ENCODE assay signal across 8 mouse cellular contexts in the genomic region with DNA sequence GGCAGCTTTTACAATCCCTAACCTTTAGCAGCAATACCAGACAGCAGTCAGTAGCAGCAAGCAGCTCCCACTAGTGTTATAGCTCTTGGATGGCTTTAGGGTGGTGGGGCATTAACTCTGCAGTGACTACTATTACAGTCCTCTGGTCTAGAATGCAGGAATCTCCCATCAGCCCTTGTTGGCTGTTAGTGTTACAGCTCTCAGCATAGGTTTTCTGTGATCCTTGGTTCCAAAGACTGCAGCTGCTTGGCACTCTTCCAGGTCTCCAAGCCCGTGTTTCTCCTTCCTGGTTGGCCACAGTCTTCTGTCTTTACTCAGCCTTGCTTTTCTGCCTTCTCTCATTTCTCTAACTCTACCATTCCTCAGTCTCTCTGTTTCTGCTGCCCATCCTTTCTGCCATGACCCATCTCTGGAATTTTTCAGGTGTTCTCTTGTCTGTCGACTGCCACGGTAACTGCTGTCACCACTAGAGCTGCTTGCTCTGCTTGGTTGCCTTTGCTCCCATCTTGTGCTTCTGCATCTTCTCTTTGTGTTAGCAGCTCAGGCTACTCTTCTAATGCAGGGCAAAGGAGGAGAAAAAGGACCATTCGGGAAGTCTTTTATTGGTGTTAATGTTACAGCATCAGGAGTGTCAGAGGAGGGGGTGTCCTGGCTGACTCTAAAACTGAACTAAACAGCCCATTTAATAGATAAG. TPM values are rescaled to one million over a fixed set of nuclear protein-coding genes. Genes with fewer than 3 reads are reported as not detected.
DNase-seq lines count a peak whose midpoint lies in the region; ATAC-seq and TF ChIP-seq lines count a peak whose summit lies in the region.

No protein-coding gene starts in this region.

- peak overlapping the region; percentile 65 for H3K27ac ChIP-seq in lung, embryonic 15.5 days
- H3K27ac ChIP-seq in embryonic facial prominence, embryonic 14.5 days (replicated peaks; ENCODE audit: low read depth, low read length), result 0 out of 2 replicates have a peak overlapping the region, but pooled peaks have one; percentile 0
- H3K27ac ChIP-seq in heart, embryonic 16.5 days (ENCODE audit: low read length), result peak overlapping the region; percentile 58; the same call in 1 of the 2 replicates
- no peak overlapping the region for H3K27ac ChIP-seq in limb, embryonic 12.5 days
- H3K27ac ChIP-seq in left cerebral cortex, adult 2 months, result no peak overlapping the region

- no peaks in the 10 kb centered on the region for H3K36me3 ChIP-seq in lung, embryonic 15.5 days
- no peaks in the 10 kb centered on the region for H3K36me3 ChIP-seq in embryonic facial prominence, embryonic 14.5 days (ENCODE audit: control insufficient read depth, insufficient read depth, low read length)
- H3K36me3 ChIP-seq in heart, embryonic 16.5 days (ENCODE audit: control insufficient read depth, insufficient read depth), result no peaks in the 10 kb centered on the region
- no peaks in the 10 kb centered on the region for H3K36me3 ChIP-seq in limb, embryonic 12.5 days

- no peaks in the 10 kb centered on the region for H3K9me3 ChIP-seq in lung, embryonic 15.5 days
- H3K9me3 ChIP-seq in embryonic facial prominence, embryonic 14.5 days (ENCODE audit: control insufficient read depth, low read length), result no peaks in the 10 kb centered on the region
- H3K9me3 ChIP-seq in heart, embryonic 16.5 days (replicated peaks; ENCODE audit: control insufficient read depth, low read length), result no peaks in the 10 kb centered on the region
- H3K9me3 ChIP-seq in limb, embryonic 12.5 days, result no peaks in the 10 kb centered on the region

- H3K4me3 ChIP-seq in lung, embryonic 15.5 days, result no peak overlapping the region
- no peak overlapping the region for H3K4me3 ChIP-seq in embryonic facial prominence, embryonic 14.5 days (ENCODE audit: low read depth, low read length)
- no peak overlapping the region for H3K4me3 ChIP-seq in heart, embryonic 16.5 days (ENCODE audit: low read length)
- H3K4me3 ChIP-seq in limb, embryonic 12.5 days (replicated peaks), result no peak overlapping the region
- H3K4me3 ChIP-seq in left cerebral cortex, adult 2 months, result no peak overlapping the region

- no peak for TF ChIP-seq CTCF in left cerebral cortex, adult 2 months (IDR thresholded peaks at IDR 0.05)

- peak; percentile 84 for ATAC-seq in lung, embryonic 15.5 days (ENCODE audit: borderline replicate concordance, extremely low read depth, low FRiP score, low TSS enrichment)
- peak; percentile 92 for ATAC-seq in embryonic facial prominence, embryonic 14.5 days (ENCODE audit: low read depth)
- ATAC-seq in heart, embryonic 16.5 days (replicated peaks; ENCODE audit: extremely low read depth, insufficient read depth, low FRiP score), result 0 out of 2 replicates have a peak, but pooled peaks have one; percentile 28
- ATAC-seq in limb, embryonic 12.5 days (ENCODE audit: insufficient number of reproducible peaks, insufficient read depth, low FRiP score, low TSS enrichment, low read depth), result peak; percentile 85; the same call in 1 of the 2 replicates

- H3K9ac ChIP-seq in lung, embryonic 15.5 days, result no peak overlapping the region
- H3K9ac ChIP-seq in embryonic facial prominence, embryonic 14.5 days (ENCODE audit: low read depth, low read length), result no peak overlapping the region
- no peak overlapping the region for H3K9ac ChIP-seq in heart, embryonic 16.5 days (ENCODE audit: low read length)
- H3K9ac ChIP-seq in limb, embryonic 12.5 days (replicated peaks), result no peak overlapping the region

- intact Hi-C loops in left cerebral cortex, adult 2 months (cut with DNase I), result no loop called here

- no peak for DNase-seq in lung, postnatal 25 days (ENCODE audit: low spot score)
- DNase-seq in embryonic facial prominence, embryonic 14.5 days (ENCODE audit: low spot score), result peak; percentile 89
- no peak for DNase-seq in thymus, postnatal 4 days
- no peak for DNase-seq in left cerebral cortex, adult 2 months (ENCODE audit: extremely low spot score in 1 of 2, low spot score in 2 of 2)
- DNase-seq in right cerebral cortex, postnatal 36 days (ENCODE audit: low spot score in 2 of 2), result no peak

- WGBS in lung, embryonic 15.5 days, result 49% methylated on average over 4 of the region's 4 CpGs
- WGBS in embryonic facial prominence, embryonic 14.5 days, result 59% methylated on average over 4 of the region's 4 CpGs
- 41% methylated on average over 4 of the region's 4 CpGs for WGBS in heart, embryonic 16.5 days
- WGBS in limb, embryonic 12.5 days, result 61% methylated on average over 4 of the region's 4 CpGs

- no peak overlapping the region for H3K4me2 ChIP-seq in lung, embryonic 15.5 days
- no peak overlapping the region for H3K4me2 ChIP-seq in embryonic facial prominence, embryonic 14.5 days (ENCODE audit: low read depth, low read length)
- H3K4me2 ChIP-seq in heart, embryonic 16.5 days (ENCODE audit: low read depth, low read length), result peak overlapping the region; percentile 33
- no peak overlapping the region for H3K4me2 ChIP-seq in limb, embryonic 12.5 days

- H3K4me1 ChIP-seq in lung, embryonic 15.5 days, result peaks cover 18% of the 10 kb centered on the region
- 0 out of 2 replicates have a peak, but pooled peaks cover 7% of the 10 kb centered on the region for H3K4me1 ChIP-seq in embryonic facial prominence, embryonic 14.5 days (ENCODE audit: control insufficient read depth, insufficient read depth, low read length)
- peaks cover 10% of the 10 kb centered on the region for H3K4me1 ChIP-seq in heart, embryonic 16.5 days (ENCODE audit: control insufficient read depth, insufficient read depth, low read length)
- peaks cover 11% of the 10 kb centered on the region for H3K4me1 ChIP-seq in limb, embryonic 12.5 days (replicated peaks)

- H3K27me3 ChIP-seq in lung, embryonic 15.5 days, result no peaks in the 10 kb centered on the region
- no peaks in the 10 kb centered on the region for H3K27me3 ChIP-seq in embryonic facial prominence, embryonic 14.5 days (replicated peaks; ENCODE audit: control insufficient read depth, insufficient read depth, low read length)
- no peaks in the 10 kb centered on the region for H3K27me3 ChIP-seq in heart, embryonic 16.5 days (ENCODE audit: control insufficient read depth, insufficient read depth, low read length)
- no peaks in the 10 kb centered on the region for H3K27me3 ChIP-seq in limb, embryonic 12.5 days

RNA-seq across cellular contexts. Expression of a gene that starts 14.5 kb away (rescaled TPM):
- polyA plus RNA-seq in lung, embryonic 15.5 days (2015; fragmentation: Nextera tagmentation; extraction: Ambion mirVana), result 0.95 and 1.0 TPM in 2 replicates
- 0.17 and 0.24 TPM in 2 replicates for polyA plus RNA-seq in embryonic facial prominence, embryonic 14.5 days (2014; fragmentation: Nextera tagmentation; extraction: Ambion mirVana)
- polyA plus RNA-seq in heart, embryonic 16.5 days (2015; fragmentation: Nextera tagmentation; extraction: Ambion mirVana), result 0.39 and 0.45 TPM in 2 replicates
- polyA plus RNA-seq in limb, embryonic 12.5 days (2016; fragmentation: Nextera tagmentation; extraction: Ambion mirVana), result 0.10 TPM in 1 of 2 replicates, not detected in the other
- not detected for total RNA-seq in left cerebral cortex, adult 2 months (2021)

RNA-seq across cellular contexts. Expression of a gene that starts 26.1 kb away (rescaled TPM):
- polyA plus RNA-seq in lung, embryonic 15.5 days (2015; fragmentation: Nextera tagmentation; extraction: Ambion mirVana), result 2.6 and 4.6 TPM in 2 replicates
- polyA plus RNA-seq in embryonic facial prominence, embryonic 14.5 days (2014; fragmentation: Nextera tagmentation; extraction: Ambion mirVana), result 1.6 and 2.2 TPM in 2 replicates
- 3.9 and 4.7 TPM in 2 replicates for polyA plus RNA-seq in heart, embryonic 16.5 days (2015; fragmentation: Nextera tagmentation; extraction: Ambion mirVana)
- polyA plus RNA-seq in limb, embryonic 12.5 days (2016; fragmentation: Nextera tagmentation; extraction: Ambion mirVana), result 3.7 and 4.5 TPM in 2 replicates
- not detected for total RNA-seq in left cerebral cortex, adult 2 months (2021)

RNA-seq across cellular contexts. Expression of a gene that starts 28.6 kb away (rescaled TPM):
- polyA plus RNA-seq in lung, embryonic 15.5 days (2015; fragmentation: Nextera tagmentation; extraction: Ambion mirVana), result 25.0 and 27.8 TPM in 2 replicates
- 2.7 and 4.3 TPM in 2 replicates for polyA plus RNA-seq in embryonic facial prominence, embryonic 14.5 days (2014; fragmentation: Nextera tagmentation; extraction: Ambion mirVana)
- polyA plus RNA-seq in heart, embryonic 16.5 days (2015; fragmentation: Nextera tagmentation; extraction: Ambion mirVana), result 6.2 and 8.6 TPM in 2 replicates
- 1.3 and 1.7 TPM in 2 replicates for polyA plus RNA-seq in limb, embryonic 12.5 days (2016; fragmentation: Nextera tagmentation; extraction: Ambion mirVana)
- total RNA-seq in left cerebral cortex, adult 2 months (2021), result 1 to 10 TPM; 1.2 to 1.6 TPM

RNA-seq across cellular contexts. Expression of a gene that starts 37.5 kb away (rescaled TPM):
- 0.47 TPM in 1 of 2 replicates, not detected in the other for polyA plus RNA-seq in lung, embryonic 15.5 days (2015; fragmentation: Nextera tagmentation; extraction: Ambion mirVana)
- polyA plus RNA-seq in embryonic facial prominence, embryonic 14.5 days (2014; fragmentation: Nextera tagmentation; extraction: Ambion mirVana), result 0.21 TPM in 1 of 2 replicates, not detected in the other
- 0.12 and 0.21 TPM in 2 replicates for polyA plus RNA-seq in heart, embryonic 16.5 days (2015; fragmentation: Nextera tagmentation; extraction: Ambion mirVana)
- not detected in 2 replicates for polyA plus RNA-seq in limb, embryonic 12.5 days (2016; fragmentation: Nextera tagmentation; extraction: Ambion mirVana)
- not detected for total RNA-seq in left cerebral cortex, adult 2 months (2021)

Comparison
In these comparisons a context has a peak if more than half of its experiments do, and no peak if none do; other contexts are left out.
1. ATAC-seq: peak in every context shown above with its lines; median percentile 92 in embryonic facial prominence, embryonic 14.5 days; 85 in limb, embryonic 12.5 days; 84 in lung, embryonic 15.5 days; 28 in heart, embryonic 16.5 days.
2. H3K27ac ChIP-seq: peak in lung, embryonic 15.5 days (single experiment), embryonic facial prominence, embryonic 14.5 days (single experiment) and heart, embryonic 16.5 days (single experiment); none in limb, embryonic 12.5 days (single experiment) and left cerebral cortex, adult 2 months (single experiment).